Mouse (Mus musculus): ENCODE results near the gene Ttc4. TPM values are rescaled to one million over a fixed set of nuclear protein-coding genes. Genes with fewer than 3 reads are reported as not detected.

Gene Ttc4
- total RNA-seq, 2 experiments from 2014 or later: 24.9 to 42.5 TPM

- no peak for ATAC-seq (replicated peaks; ENCODE audit: poor library complexity)
Observed at GRCm38 (mm10) chr4:106652546-106652945, 26.2 kb downstream of the Ttc4 start.

GRCm38 (mm10) chr4:106650833-106651527 is 27.8 kb downstream of the Ttc4 start, which contains the start of gene Pars2:
Gene Pars2, plus strand, starts transcription at chr4:106651069.
- ATAC-seq (replicated peaks; ENCODE audit: poor library complexity): peak; percentile 98

GRCm38 (mm10) chr4:106647137-106647536 is 31.6 kb downstream of the Ttc4 start:
- no peak for ATAC-seq (replicated peaks; ENCODE audit: poor library complexity)

GRCm38 (mm10) chr4:106645797-106646196 is 32.9 kb downstream of the Ttc4 start:
- no peak for ATAC-seq (replicated peaks; ENCODE audit: poor library complexity)

- no peak for ATAC-seq (replicated peaks; ENCODE audit: poor library complexity)
Observed at GRCm38 (mm10) chr4:106644218-106644610, 34.5 kb downstream of the Ttc4 start.

GRCm38 (mm10) chr4:106643483-106644217 is 35.1 kb downstream of the Ttc4 start:
- no peak for ATAC-seq (replicated peaks; ENCODE audit: poor library complexity)

GRCm38 (mm10) chr4:106634086-106634479 is 44.7 kb downstream of the Ttc4 start:
- no peak for ATAC-seq (replicated peaks; ENCODE audit: poor library complexity)

GRCm38 (mm10) chr4:106633281-106634085 is 45.3 kb downstream of the Ttc4 start:
- no peak for ATAC-seq (replicated peaks; ENCODE audit: poor library complexity)

GRCm38 (mm10) chr4:106632313-106632712 is 46.4 kb downstream of the Ttc4 start:
- ATAC-seq (replicated peaks; ENCODE audit: poor library complexity): no peak

GRCm38 (mm10) chr4:106630333-106631220 is 48.2 kb downstream of the Ttc4 start:
- peak; percentile 70 for ATAC-seq (replicated peaks; ENCODE audit: poor library complexity)

GRCm38 (mm10) chr4:106629374-106629773 is 49.4 kb downstream of the Ttc4 start:
- no peak for ATAC-seq (replicated peaks; ENCODE audit: poor library complexity)

- ATAC-seq (replicated peaks; ENCODE audit: poor library complexity): no peak
Observed at GRCm38 (mm10) chr4:106628650-106629360, 49.9 kb downstream of the Ttc4 start.

GRCm38 (mm10) chr4:106627809-106628208 is 50.9 kb downstream of the Ttc4 start:
- no peak for ATAC-seq (replicated peaks; ENCODE audit: poor library complexity)

- ATAC-seq (replicated peaks; ENCODE audit: poor library complexity): no peak
Observed at GRCm38 (mm10) chr4:106624271-106624670, 54.5 kb downstream of the Ttc4 start.

GRCm38 (mm10) chr4:106622712-106623111 is 56.0 kb downstream of the Ttc4 start:
- ATAC-seq (replicated peaks; ENCODE audit: poor library complexity): no peak

- ATAC-seq (replicated peaks; ENCODE audit: poor library complexity): no peak
Observed at GRCm38 (mm10) chr4:106622030-106622493, 56.7 kb downstream of the Ttc4 start, which contains the start of gene Ttc22. Gene Ttc22, plus strand, starts transcription at chr4:106622432.

- ATAC-seq (replicated peaks; ENCODE audit: poor library complexity): no peak
Observed at GRCm38 (mm10) chr4:106621428-106621827, 57.3 kb downstream of the Ttc4 start.

- ATAC-seq (replicated peaks; ENCODE audit: poor library complexity): no peak
Observed at GRCm38 (mm10) chr4:106618898-106619297, 59.8 kb downstream of the Ttc4 start.

GRCm38 (mm10) chr4:106617056-106617455 is 61.7 kb downstream of the Ttc4 start, which contains the start of gene Lexm:
Gene Lexm, minus strand, starts transcription at chr4:106617241.
- ATAC-seq (replicated peaks; ENCODE audit: poor library complexity): peak; percentile 38

All from megakaryocyte progenitor cell, adult 5-6 weeks (primary cell).